Mouse (Mus musculus) MN1 (cell line): ENCODE data around the gene Nek6.

Experiments used
- DNase-seq: peaks from one replicate; pipeline ENCODE4 v3.0.0-alpha.2; 2016; ENCODE audit warnings: low spot score

Gene Nek6

GRCm38 (mm10) chr2:38536331-38536731 lies 24.9 kb downstream of the Nek6 start:
- DNase-seq = no peak

GRCm38 (mm10) chr2:38539677-38540076 lies 28.2 kb downstream of the Nek6 start:
- no peak for DNase-seq

- no peak for DNase-seq
Observed at GRCm38 (mm10) chr2:38540666-38541065, 29.2 kb downstream of the Nek6 start.

- DNase-seq = no peak
Observed at GRCm38 (mm10) chr2:38541101-38541500, 29.7 kb downstream of the Nek6 start.

GRCm38 (mm10) chr2:38541570-38541969 lies 30.1 kb downstream of the Nek6 start:
- DNase-seq = no peak

GRCm38 (mm10) chr2:38542366-38542765 lies 30.9 kb downstream of the Nek6 start:
- DNase-seq = no peak

- no peak for DNase-seq
Observed at GRCm38 (mm10) chr2:38543158-38543557, 31.7 kb downstream of the Nek6 start.

- no peak for DNase-seq
Observed at GRCm38 (mm10) chr2:38544341-38544740, 32.9 kb downstream of the Nek6 start.

- DNase-seq = no peak
Observed at GRCm38 (mm10) chr2:38544982-38545381, 33.5 kb downstream of the Nek6 start.

GRCm38 (mm10) chr2:38545706-38546105 lies 34.3 kb downstream of the Nek6 start:
- no peak for DNase-seq

- DNase-seq = no peak
Observed at GRCm38 (mm10) chr2:38546222-38546621, 34.8 kb downstream of the Nek6 start.

- no peak for DNase-seq
Observed at GRCm38 (mm10) chr2:38546748-38547147, 35.3 kb downstream of the Nek6 start.

GRCm38 (mm10) chr2:38547793-38548517 lies 36.5 kb downstream of the Nek6 start:
- no peak for DNase-seq

- DNase-seq = no peak
Observed at GRCm38 (mm10) chr2:38552004-38552443, 40.6 kb downstream of the Nek6 start.

GRCm38 (mm10) chr2:38554226-38554995 lies 43.0 kb downstream of the Nek6 start:
- DNase-seq = no peak

- DNase-seq = no peak
Observed at GRCm38 (mm10) chr2:38555659-38556058, 44.2 kb downstream of the Nek6 start.

- no peak for DNase-seq
Observed at GRCm38 (mm10) chr2:38556721-38557120, 45.3 kb downstream of the Nek6 start.

- no peak for DNase-seq
Observed at GRCm38 (mm10) chr2:38560296-38561227, 49.1 kb downstream of the Nek6 start.

GRCm38 (mm10) chr2:38562596-38562995 lies 51.2 kb downstream of the Nek6 start:
- DNase-seq = no peak

- DNase-seq = no peak
Observed at GRCm38 (mm10) chr2:38571971-38572601, 60.6 kb downstream of the Nek6 start.

GRCm38 (mm10) chr2:38574697-38575096 lies 63.3 kb downstream of the Nek6 start:
- no peak for DNase-seq
